Mouse (Mus musculus) limb, embryonic 11.5 days (tissue): ENCODE results near the gene Ankrd13b. TPM values are rescaled to one million over a fixed set of nuclear protein-coding genes. Genes with fewer than 3 reads are reported as not detected.

Experiments
- ATAC-seq: fragments of 200-750 bp; cut with Nextera tagmentation; 2 replicates; pipeline ENCODE4 v1.8.0; 2017; ENCODE audit warnings: low read depth; ENCODE audit not compliant: insufficient number of reproducible peaks, low FRiP score, low TSS enrichment
- DNase-seq: peaks from one replicate; pipeline ENCODE4 v3.0.0-alpha.2; 2015; ENCODE audit warnings: low spot score
- H3K27ac ChIP-seq: fragments of 300-500 bp; sonication (generic); replicated peaks from 2 replicates; pipeline ENCODE4 v1.5.1; 2014; ENCODE audit warnings: low read depth, mild to moderate bottlenecking, low read length
- H3K27me3 ChIP-seq: fragments of 300-500 bp; sonication (generic); 2 replicates; pipeline ENCODE4 v1.6.1; 2014; ENCODE audit warnings: mild to moderate bottlenecking, low read length, mixed read lengths; ENCODE audit not compliant: control insufficient read depth, insufficient read depth
- H3K36me3 ChIP-seq: fragments of 300-500 bp; sonication (generic); 2 replicates; pipeline ENCODE4 v1.6.1; 2014; ENCODE audit warnings: mild to moderate bottlenecking, low read length, moderate library complexity, mixed read lengths; ENCODE audit not compliant: control insufficient read depth, insufficient read depth
- H3K4me1 ChIP-seq: fragments of 300-500 bp; sonication (generic); 2 replicates; pipeline ENCODE4 v1.6.1; 2014; ENCODE audit warnings: low read length, mixed read lengths; ENCODE audit not compliant: control insufficient read depth, insufficient read depth
- H3K4me2 ChIP-seq: fragments of 300-500 bp; sonication (generic); 2 replicates; pipeline ENCODE4 v1.6.1; 2014; ENCODE audit warnings: low read depth, mild to moderate bottlenecking, moderate library complexity; ENCODE audit not compliant: severe bottlenecking
- H3K4me3 ChIP-seq: fragments of 300-500 bp; sonication (generic); 2 replicates; pipeline ENCODE4 v1.5.1; 2014; ENCODE audit warnings: low read depth, low read length
- H3K9ac ChIP-seq: fragments of 300-500 bp; sonication (generic); 2 replicates; pipeline ENCODE4 v1.6.1; 2014; ENCODE audit warnings: mild to moderate bottlenecking, low read length
- H3K9me3 ChIP-seq: fragments of 300-500 bp; sonication (generic); 2 replicates; pipeline ENCODE4 v1.6.1; 2016; ENCODE audit warnings: low read length; ENCODE audit not compliant: control insufficient read depth
- WGBS: fragments of 180-500 bp; shearing (Covaris S2); extraction: QIAGEN DNeasy Blood & Tissue Kit; methylation state at CpG from one replicate; pipeline ENCODE4 v1.1.7; 2014; 5-methylcytosine and 5-hydroxymethylcytosine counted together
- polyA plus RNA-seq: library from polyadenylated mRNA; unstranded; fragments of >200 nt; fragmentation: Nextera tagmentation; extraction: Ambion mirVana; gene quantifications from 2 replicates; pipeline ENCODE4 v1.2.1, GENCODE M21; 2014

Ankrd13b gene
- polyA plus RNA-seq, 1 experiment from 2014 or later: 12.8 TPM

DNA sequence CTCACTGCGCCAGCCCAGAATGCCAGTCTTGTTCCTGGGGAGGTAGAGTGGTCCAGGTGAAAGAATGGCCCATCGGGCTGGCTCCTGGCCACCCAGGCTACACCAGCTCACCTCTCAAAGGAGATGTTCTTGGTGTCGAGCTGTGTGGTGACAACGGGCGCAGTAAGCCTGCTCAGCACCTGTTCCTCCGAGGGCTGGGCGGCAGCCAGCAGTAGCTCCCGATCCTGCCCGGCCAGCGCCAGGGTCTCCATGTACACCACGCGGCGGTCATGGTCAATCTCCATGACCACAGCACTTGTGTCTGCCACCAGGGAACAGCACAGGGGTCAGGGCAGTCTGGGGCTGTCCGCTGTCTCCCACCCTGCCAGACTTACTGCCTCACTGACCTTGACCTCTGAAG is 13.3 kb downstream of the Ankrd13b start:
- H3K4me2 ChIP-seq: no peak overlapping the region
- H3K27ac ChIP-seq: no peak overlapping the region
- no peak for DNase-seq
- H3K36me3 ChIP-seq: peaks cover 7% of the 10 kb centered on the region
- H3K4me3 ChIP-seq: no peak overlapping the region
- H3K9ac ChIP-seq: no peak overlapping the region
- H3K27me3 ChIP-seq: no peaks in the 10 kb centered on the region
- H3K4me1 ChIP-seq: no peaks in the 10 kb centered on the region
- 95% methylated on average over 14 of the region's 14 CpGs for WGBS
- no peaks in the 10 kb centered on the region for H3K9me3 ChIP-seq
- no peak for ATAC-seq

DNA sequence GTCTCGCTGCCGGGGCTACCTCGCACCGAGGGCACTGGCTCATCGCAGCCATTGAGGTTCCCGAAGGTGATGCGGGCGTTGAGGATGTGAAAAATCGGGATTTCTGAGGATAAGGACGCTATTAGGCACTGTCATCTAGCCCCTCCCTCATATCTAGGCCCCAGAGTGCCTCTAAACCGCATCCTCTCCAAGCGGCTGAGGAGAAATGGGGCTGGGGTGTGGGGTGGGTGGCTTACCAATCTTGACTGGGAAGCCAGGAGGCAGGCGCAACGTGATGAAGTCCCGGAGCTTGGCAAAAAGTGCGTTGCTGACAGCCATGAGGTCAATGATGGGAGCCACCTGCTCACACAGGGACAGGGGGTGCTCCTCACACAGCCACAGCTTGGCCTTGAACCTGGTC is 16.7 kb downstream of the Ankrd13b start:
- Histone ChIP-seq H3K36me3 (peaks cover 7% of the 10 kb centered on the region), H3K4me2 (no peak overlapping the region), H3K9me3 (no peaks in the 10 kb centered on the region), H3K4me3 (no peak overlapping the region), H3K27ac (no peak overlapping the region), H3K27me3 (peaks cover 6% of the 10 kb centered on the region), H3K4me1 (no peaks in the 10 kb centered on the region), H3K9ac (no peak overlapping the region)
- WGBS: 88% methylated on average over 16 of the region's 16 CpGs
- DNase-seq (no peak), ATAC-seq (no peak)

DNA sequence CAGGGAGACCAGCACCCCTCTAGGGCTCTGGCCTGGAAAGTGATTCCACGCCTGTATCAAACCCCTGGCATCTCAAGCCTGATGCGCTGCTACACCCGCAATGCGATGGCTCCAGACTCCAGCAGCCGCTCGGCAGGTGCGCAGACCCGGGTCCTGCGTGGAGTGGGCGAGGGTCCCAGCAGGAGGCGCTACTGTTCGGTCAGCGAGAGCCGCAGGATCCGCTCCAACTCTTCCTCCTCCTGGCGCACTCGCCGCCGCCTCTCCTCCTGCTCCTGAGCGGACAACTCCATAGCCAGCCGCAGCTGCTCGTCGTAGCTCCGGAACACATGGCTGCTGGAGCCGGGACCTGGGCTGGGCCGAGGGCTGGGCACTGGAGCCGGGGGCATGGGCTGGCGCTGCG is 18.1 kb downstream of the Ankrd13b start:
- H3K27ac ChIP-seq: no peak overlapping the region
- DNase-seq (no peak), ATAC-seq (no peak)
- no peaks in the 10 kb centered on the region for H3K4me1 ChIP-seq
- no peak overlapping the region for H3K4me3 ChIP-seq
- no peaks in the 10 kb centered on the region for H3K9me3 ChIP-seq
- H3K9ac ChIP-seq: no peak overlapping the region
- no peak overlapping the region for H3K4me2 ChIP-seq
- H3K27me3 ChIP-seq: peaks cover 19% of the 10 kb centered on the region
- peaks cover 7% of the 10 kb centered on the region for H3K36me3 ChIP-seq
- WGBS: 68% methylated on average over 26 of the region's 29 CpGs

DNA sequence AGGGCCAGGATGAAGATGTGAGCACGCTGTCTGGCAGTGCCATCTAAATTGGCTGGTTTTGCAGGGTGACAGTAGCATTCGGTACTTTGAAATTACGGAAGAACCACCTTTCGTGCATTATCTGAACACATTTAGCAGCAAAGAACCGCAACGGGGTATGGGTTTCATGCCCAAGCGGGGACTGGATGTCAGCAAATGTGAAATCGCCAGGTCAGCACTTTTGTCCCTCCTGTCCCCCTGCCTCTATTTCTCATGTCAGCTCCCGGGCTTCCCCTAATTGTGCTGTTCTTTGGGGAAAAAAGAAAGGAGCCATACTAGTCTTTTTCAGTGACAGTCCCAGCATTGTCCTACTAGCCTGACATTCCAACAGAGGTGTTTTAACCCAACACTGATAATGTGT is 21.1 kb downstream of the Ankrd13b start:
- ATAC-seq (no peak), DNase-seq (no peak)
- Histone ChIP-seq H3K36me3 (peaks cover 7% of the 10 kb centered on the region), H3K9ac (no peak overlapping the region), H3K4me3 (no peak overlapping the region), H3K4me2 (no peak overlapping the region), H3K9me3 (no peaks in the 10 kb centered on the region), H3K27ac (no peak overlapping the region), H3K27me3 (peaks cover 39% of the 10 kb centered on the region), H3K4me1 (no peaks in the 10 kb centered on the region)
- WGBS: 89% methylated on average over 9 of the region's 9 CpGs

DNA sequence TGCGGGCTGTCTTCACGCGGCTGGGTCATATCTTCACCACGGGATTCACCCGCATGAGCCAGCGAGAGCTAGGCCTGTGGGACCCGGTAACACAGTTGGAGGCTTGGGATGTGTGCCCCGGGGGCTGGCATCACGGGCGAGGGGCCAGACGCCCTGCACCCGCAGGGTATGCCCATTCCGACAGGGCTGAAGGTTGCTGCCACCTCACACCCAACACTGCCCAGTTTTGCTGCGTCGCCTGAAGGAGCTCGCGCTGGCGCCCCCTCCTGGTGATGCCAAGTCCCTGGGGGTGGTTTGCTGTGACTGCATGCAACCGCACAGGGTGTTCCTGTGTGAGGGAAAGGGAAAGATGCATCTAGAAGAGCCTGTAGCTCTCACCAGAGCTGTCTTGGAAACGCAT is 21.7 kb downstream of the Ankrd13b start:
- Histone ChIP-seq H3K36me3 (peaks cover 5% of the 10 kb centered on the region), H3K27ac (no peak overlapping the region), H3K4me1 (no peaks in the 10 kb centered on the region), H3K9ac (no peak overlapping the region), H3K4me2 (no peak overlapping the region), H3K4me3 (no peak overlapping the region), H3K27me3 (peaks cover 41% of the 10 kb centered on the region), H3K9me3 (no peaks in the 10 kb centered on the region)
- peak; percentile 79 for DNase-seq
- 17% methylated on average over 20 of the region's 20 CpGs for WGBS
- ATAC-seq: no peak

DNA sequence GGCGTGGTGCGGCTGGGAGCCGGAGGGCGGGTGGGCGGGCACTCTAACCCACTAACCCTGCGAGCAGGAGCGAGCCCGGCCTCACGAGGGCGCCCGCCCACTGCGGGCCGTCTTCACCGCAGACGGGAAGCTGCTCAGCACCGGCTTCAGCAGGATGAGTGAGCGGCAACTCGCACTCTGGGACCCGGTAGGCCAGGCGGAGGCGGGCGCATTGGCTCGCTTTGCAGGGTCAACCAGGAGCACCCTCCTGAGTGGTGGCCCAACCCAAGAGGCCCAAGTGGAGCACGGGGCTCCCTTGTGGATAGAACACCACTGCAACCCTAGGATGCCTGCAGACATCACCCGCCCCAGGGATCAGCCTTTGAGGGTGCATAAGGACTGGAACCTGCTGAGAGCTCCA is 22.3 kb downstream of the Ankrd13b start:
- no peaks in the 10 kb centered on the region; the same call in 1 of the 2 replicates for H3K36me3 ChIP-seq
- no peak overlapping the region for H3K9ac ChIP-seq
- no peaks in the 10 kb centered on the region for H3K9me3 ChIP-seq
- H3K27ac ChIP-seq: no peak overlapping the region
- no peak for ATAC-seq
- H3K27me3 ChIP-seq: peaks cover 47% of the 10 kb centered on the region
- H3K4me1 ChIP-seq: 0 out of 2 replicates have a peak, but pooled peaks cover under 1% of the 10 kb centered on the region
- peak overlapping the region; percentile 27; the same call in 1 of the 2 replicates for H3K4me2 ChIP-seq
- DNase-seq: peak; percentile 77
- WGBS: 5% methylated on average over 25 of the region's 25 CpGs
- H3K4me3 ChIP-seq: no peak overlapping the region

DNA sequence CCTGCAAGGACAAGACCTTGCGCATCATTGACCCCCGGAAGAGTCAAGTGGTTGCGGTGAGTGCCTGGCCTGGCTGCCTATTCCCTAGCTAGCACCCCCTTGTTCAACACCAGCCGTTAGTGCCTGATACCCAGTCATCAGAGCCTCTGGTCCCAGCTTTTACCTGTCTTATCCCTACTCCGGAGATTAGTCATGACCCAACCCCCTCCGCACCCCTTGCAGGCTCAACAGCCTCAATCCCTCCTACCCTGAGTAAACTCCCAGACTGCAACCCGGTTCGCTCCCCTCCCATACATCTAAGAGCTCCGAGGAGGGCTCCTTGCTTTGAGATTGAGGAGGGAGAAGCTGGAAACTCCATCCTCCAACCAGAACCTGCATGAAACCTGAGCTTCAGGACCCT is 22.9 kb downstream of the Ankrd13b start:
- no peak for ATAC-seq
- H3K4me3 ChIP-seq: no peak overlapping the region

DNA sequence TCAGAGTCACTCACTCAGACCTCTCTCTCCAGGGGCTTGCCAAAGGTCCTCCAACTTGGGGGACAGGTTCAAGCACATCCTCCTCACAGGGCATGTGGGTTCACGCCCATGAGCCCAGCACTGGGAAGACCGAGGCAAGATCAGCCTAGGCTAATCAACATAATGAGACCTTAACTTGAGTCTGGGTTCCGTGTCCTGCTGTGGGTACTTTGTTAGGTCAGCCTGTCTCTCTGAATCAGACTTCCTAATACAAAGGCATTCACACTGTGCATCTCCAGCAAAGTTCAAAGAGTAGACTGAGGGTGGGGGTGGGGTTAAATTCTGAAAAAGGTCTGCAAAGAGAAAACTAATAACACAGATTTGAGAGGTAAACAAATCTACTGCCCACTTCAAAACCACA is 24.4 kb downstream of the Ankrd13b start:
- Histone ChIP-seq H3K4me1 (peaks cover 4% of the 10 kb centered on the region; the same call in 1 of the 2 replicates), H3K4me3 (no peak overlapping the region), H3K9me3 (no peaks in the 10 kb centered on the region), H3K9ac (no peak overlapping the region), H3K4me2 (no peak overlapping the region), H3K27ac (no peak overlapping the region), H3K27me3 (peaks cover 55% of the 10 kb centered on the region), H3K36me3 (no peaks in the 10 kb centered on the region)
- 59% methylated on average over 3 of the region's 3 CpGs for WGBS
- DNase-seq (no peak), ATAC-seq (no peak)

More for the DNA sequence above, 22.9 kb downstream of the Ankrd13b start:
- no peak for DNase-seq
- Histone ChIP-seq H3K9me3 (no peaks in the 10 kb centered on the region), H3K27me3 (peaks cover 52% of the 10 kb centered on the region), H3K4me2 (peak overlapping the region; percentile 27; the same call in 1 of the 2 replicates), H3K4me1 (peaks cover 4% of the 10 kb centered on the region; the same call in 1 of the 2 replicates), H3K27ac (no peak overlapping the region), H3K36me3 (no peaks in the 10 kb centered on the region; the same call in 1 of the 2 replicates), H3K9ac (no peak overlapping the region)
- WGBS: 34% methylated on average over 9 of the region's 9 CpGs

DNA sequence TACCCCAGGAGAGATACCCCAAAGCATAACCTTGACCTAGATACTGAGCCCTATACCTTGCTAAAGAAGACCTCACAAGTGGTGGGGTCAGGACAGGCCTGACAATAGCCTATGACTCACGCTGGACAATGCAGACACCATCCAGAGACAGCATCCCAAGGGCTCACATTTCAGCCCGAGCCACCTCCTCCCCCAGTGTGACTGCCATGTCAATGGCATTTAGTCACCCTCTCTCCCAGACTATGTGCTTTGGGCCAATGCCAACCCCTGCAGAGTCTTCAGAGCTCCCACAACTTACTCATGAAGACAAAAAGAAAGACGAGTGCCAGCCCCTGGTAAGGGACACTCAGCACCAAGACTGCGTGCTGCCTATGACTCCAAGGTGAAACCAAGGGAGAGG is 24.8 kb downstream of the Ankrd13b start:
- Histone ChIP-seq H3K27ac (no peak overlapping the region), H3K27me3 (peaks cover 55% of the 10 kb centered on the region), H3K4me2 (no peak overlapping the region), H3K4me3 (no peak overlapping the region), H3K9me3 (no peaks in the 10 kb centered on the region), H3K36me3 (no peaks in the 10 kb centered on the region), H3K9ac (no peak overlapping the region), H3K4me1 (peaks cover 4% of the 10 kb centered on the region; the same call in 1 of the 2 replicates)
- no peak for ATAC-seq
- 63% methylated on average over 4 of the region's 4 CpGs for WGBS
- no peak for DNase-seq
